In the genomic region with DNA sequence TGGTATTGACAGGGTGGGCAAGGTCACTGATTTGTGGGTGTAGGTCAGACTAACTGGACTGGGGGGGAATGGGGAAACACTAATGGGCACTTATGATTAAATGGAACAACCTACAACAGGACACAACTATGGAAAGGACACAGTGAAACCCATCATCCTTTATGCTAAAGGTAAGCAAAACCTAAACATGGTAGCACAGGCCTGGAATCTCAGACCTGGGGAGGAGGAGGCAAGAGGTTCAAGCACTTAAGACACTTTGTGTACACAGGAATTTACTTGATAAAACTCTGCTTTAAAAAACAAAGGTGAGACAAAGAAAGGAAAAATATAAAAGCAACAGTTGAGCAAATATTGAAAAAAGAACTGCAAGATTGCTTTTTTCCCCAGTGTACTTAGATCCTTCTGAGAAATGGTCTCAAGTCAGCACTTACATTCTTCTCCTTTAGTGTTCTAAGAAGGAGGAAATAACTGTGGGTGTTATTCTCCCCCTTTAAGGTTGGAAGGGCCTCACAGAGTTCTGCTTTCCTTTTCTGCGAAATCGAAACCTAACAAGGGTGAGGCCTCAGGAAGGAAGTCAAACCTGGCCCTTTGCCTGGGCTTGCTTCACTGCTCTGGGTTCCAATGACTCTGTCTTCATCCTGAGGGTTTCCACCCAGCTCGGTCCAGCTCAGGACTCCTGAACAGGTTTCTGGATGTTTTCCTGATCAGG, we compare ENCODE assay signal across 9 mouse cellular contexts. TPM values are rescaled to one million over a fixed set of nuclear protein-coding genes. Genes with fewer than 3 reads are reported as not detected.
DNase-seq lines count a peak whose midpoint lies in the region; ATAC-seq and TF ChIP-seq lines count a peak whose summit lies in the region.
"Had no signal": no experiment of that assay in that cellular context is flagged by ENCODE, and none has a peak within 500 bp of the region (broad histone marks: within the 10 kb centered on the region; RNA-seq: fewer than 3 reads in every experiment).

No protein-coding gene starts in this region.

- 0 out of 2 replicates have a peak, but pooled peaks have one; percentile 37 for ATAC-seq in embryonic facial prominence, embryonic 14.5 days (ENCODE audit: low read depth)
- ATAC-seq in embryonic facial prominence, embryonic 15.5 days (ENCODE audit: insufficient number of reproducible peaks, low FRiP score, low TSS enrichment, low read depth) = no peak
- ATAC-seq in hematopoietic stem cell, adult 5-6 weeks (replicated peaks in 1 of 2; ENCODE audit: insufficient read depth in 1 of 2, low FRiP score in 2 of 2, low TSS enrichment in 1 of 2, low read depth in 1 of 2, poor library complexity in 2 of 2, severe bottlenecking in 2 of 2) = peak; percentile 99 to 100
- peak; percentile 34; the same call in 1 of the 2 replicates for ATAC-seq in liver, embryonic 13.5 days (ENCODE audit: low read depth)
- no peak for ATAC-seq in midbrain, postnatal 0 days (ENCODE audit: low FRiP score)

- H3K27ac ChIP-seq in embryonic facial prominence, embryonic 14.5 days (replicated peaks; ENCODE audit: low read depth, low read length) = peak overlapping the region; percentile 28
- no peak overlapping the region for H3K27ac ChIP-seq in embryonic facial prominence, embryonic 10.5 days (replicated peaks)
- H3K27ac ChIP-seq in embryonic facial prominence, embryonic 15.5 days (replicated peaks) = peak overlapping the region; percentile 51; the same call in 1 of the 2 replicates
- peak overlapping the region; percentile 39 for H3K27ac ChIP-seq in liver, embryonic 13.5 days
- no peak overlapping the region for H3K27ac ChIP-seq in midbrain, postnatal 0 days (ENCODE audit: low read depth, low read length)

- no peaks in the 10 kb centered on the region for H3K4me1 ChIP-seq in embryonic facial prominence, embryonic 14.5 days (ENCODE audit: control insufficient read depth, insufficient read depth, low read length)
- H3K4me1 ChIP-seq in embryonic facial prominence, embryonic 10.5 days = no peaks in the 10 kb centered on the region
- no peaks in the 10 kb centered on the region for H3K4me1 ChIP-seq in embryonic facial prominence, embryonic 15.5 days
- peaks cover 18% of the 10 kb centered on the region for H3K4me1 ChIP-seq in liver, embryonic 13.5 days (replicated peaks)
- no peaks in the 10 kb centered on the region for H3K4me1 ChIP-seq in midbrain, postnatal 0 days (ENCODE audit: insufficient read depth, low read length)

- no peaks in the 10 kb centered on the region for H3K36me3 ChIP-seq in embryonic facial prominence, embryonic 14.5 days (ENCODE audit: control insufficient read depth, insufficient read depth, low read length)
- no peaks in the 10 kb centered on the region for H3K36me3 ChIP-seq in embryonic facial prominence, embryonic 10.5 days (replicated peaks)
- H3K36me3 ChIP-seq in embryonic facial prominence, embryonic 15.5 days = no peaks in the 10 kb centered on the region
- H3K36me3 ChIP-seq in liver, embryonic 13.5 days = no peaks in the 10 kb centered on the region
- H3K36me3 ChIP-seq in midbrain, postnatal 0 days (ENCODE audit: insufficient read depth, low read length) = no peaks in the 10 kb centered on the region

- no peak for TF ChIP-seq CTCF in midbrain, postnatal 0 days (IDR thresholded peaks at IDR 0.05)

- no peak overlapping the region for H3K4me3 ChIP-seq in embryonic facial prominence, embryonic 14.5 days (ENCODE audit: low read depth, low read length)
- H3K4me3 ChIP-seq in embryonic facial prominence, embryonic 10.5 days = no peak overlapping the region
- H3K4me3 ChIP-seq in embryonic facial prominence, embryonic 15.5 days (replicated peaks) = no peak overlapping the region
- H3K4me3 ChIP-seq in liver, embryonic 13.5 days (replicated peaks) = no peak overlapping the region
- no peak overlapping the region for H3K4me3 ChIP-seq in midbrain, postnatal 0 days (ENCODE audit: low read depth, low read length)

- no peak overlapping the region for H3K4me2 ChIP-seq in embryonic facial prominence, embryonic 14.5 days (ENCODE audit: low read depth, low read length)
- no peak overlapping the region for H3K4me2 ChIP-seq in embryonic facial prominence, embryonic 15.5 days (replicated peaks)
- H3K4me2 ChIP-seq in liver, embryonic 13.5 days = no peak overlapping the region
- H3K4me2 ChIP-seq in midbrain, postnatal 0 days (ENCODE audit: low read depth, low read length, poor library complexity, severe bottlenecking) = no peak overlapping the region

- no peaks in the 10 kb centered on the region for H3K9me3 ChIP-seq in embryonic facial prominence, embryonic 14.5 days (ENCODE audit: control insufficient read depth, low read length)
- no peaks in the 10 kb centered on the region for H3K9me3 ChIP-seq in embryonic facial prominence, embryonic 10.5 days
- no peaks in the 10 kb centered on the region for H3K9me3 ChIP-seq in embryonic facial prominence, embryonic 15.5 days (replicated peaks)
- H3K9me3 ChIP-seq in liver, embryonic 13.5 days (replicated peaks) = no peaks in the 10 kb centered on the region
- no peaks in the 10 kb centered on the region for H3K9me3 ChIP-seq in midbrain, postnatal 0 days (ENCODE audit: low read length)

- 50% methylated on average over 3 of the region's 3 CpGs for WGBS in embryonic facial prominence, embryonic 14.5 days
- WGBS in embryonic facial prominence, embryonic 10.5 days = 79% methylated on average over 3 of the region's 3 CpGs
- WGBS in embryonic facial prominence, embryonic 15.5 days = 51% methylated on average over 3 of the region's 3 CpGs
- WGBS in liver, embryonic 13.5 days (ENCODE audit: insufficient replicate concordance) = 19% methylated on average over 3 of the region's 3 CpGs
- WGBS in midbrain, postnatal 0 days = 73% methylated on average over 3 of the region's 3 CpGs

- no peaks in the 10 kb centered on the region for H3K27me3 ChIP-seq in embryonic facial prominence, embryonic 14.5 days (replicated peaks; ENCODE audit: control insufficient read depth, insufficient read depth, low read length)
- H3K27me3 ChIP-seq in embryonic facial prominence, embryonic 10.5 days (replicated peaks; ENCODE audit: low read depth, poor library complexity, severe bottlenecking) = no peaks in the 10 kb centered on the region
- no peaks in the 10 kb centered on the region for H3K27me3 ChIP-seq in embryonic facial prominence, embryonic 15.5 days
- H3K27me3 ChIP-seq in liver, embryonic 13.5 days = no peaks in the 10 kb centered on the region
- H3K27me3 ChIP-seq in midbrain, postnatal 0 days (ENCODE audit: insufficient read depth, low read length) = no peaks in the 10 kb centered on the region

- no peak overlapping the region for H3K9ac ChIP-seq in embryonic facial prominence, embryonic 14.5 days (ENCODE audit: low read depth, low read length)
- no peak overlapping the region for H3K9ac ChIP-seq in embryonic facial prominence, embryonic 15.5 days
- no peak overlapping the region for H3K9ac ChIP-seq in liver, embryonic 13.5 days
- H3K9ac ChIP-seq in midbrain, postnatal 0 days (replicated peaks; ENCODE audit: low read length, poor library complexity, severe bottlenecking) = no peak overlapping the region

- peak; percentile 86 for DNase-seq in embryonic facial prominence, embryonic 14.5 days (ENCODE audit: low spot score)
- no peak for DNase-seq in embryonic facial prominence, embryonic 10.5 days (ENCODE audit: low spot score)
- DNase-seq in liver, embryonic 13.5 days = no peak
- DNase-seq in ovary, postnatal 14 days (ENCODE audit: low spot score) = peak; percentile 48
- no peak for DNase-seq in midbrain, postnatal 0 days (ENCODE audit: low spot score)
- DNase-seq in left cerebral cortex, adult 11 months (ENCODE audit: low spot score) = no peak

RNA-seq across cellular contexts. Expression of a gene that starts 13.0 kb away (rescaled TPM):
- 7.1 and 9.6 TPM in 2 replicates for polyA plus RNA-seq in embryonic facial prominence, embryonic 14.5 days (2014; fragmentation: Nextera tagmentation; extraction: Ambion mirVana)
- 0.64 and 0.97 TPM in 2 replicates for polyA plus RNA-seq in embryonic facial prominence, embryonic 10.5 days (2016; fragmentation: Nextera tagmentation; extraction: Ambion mirVana)
- 6.5 and 8.5 TPM in 2 replicates for polyA plus RNA-seq in embryonic facial prominence, embryonic 15.5 days (2015; fragmentation: Nextera tagmentation; extraction: Ambion mirVana)
- 37.2 and 65.0 TPM in 2 replicates for total RNA-seq in hematopoietic stem cell, adult 5-6 weeks (2017)
- 4.9 and 5.0 TPM in 2 replicates for polyA plus RNA-seq in liver, embryonic 13.5 days (2015; fragmentation: Nextera tagmentation; extraction: Ambion mirVana)
- 1.7 and 1.9 TPM in 2 replicates for total RNA-seq in midbrain, postnatal 0 days (2014; rRNA removed)
- 1.4 and 1.8 TPM in 2 replicates for polyA plus RNA-seq in midbrain, postnatal 0 days (2015; fragmentation: Nextera tagmentation; extraction: Ambion mirVana)

RNA-seq across cellular contexts. Expression of a gene that starts 38.8 kb away (rescaled TPM):
- 0.29 and 0.50 TPM in 2 replicates for polyA plus RNA-seq in embryonic facial prominence, embryonic 14.5 days (2014; fragmentation: Nextera tagmentation; extraction: Ambion mirVana)
- polyA plus RNA-seq in embryonic facial prominence, embryonic 10.5 days (2016; fragmentation: Nextera tagmentation; extraction: Ambion mirVana) = not detected in 2 replicates
- 0.61 and 0.83 TPM in 2 replicates for polyA plus RNA-seq in embryonic facial prominence, embryonic 15.5 days (2015; fragmentation: Nextera tagmentation; extraction: Ambion mirVana)
- total RNA-seq in hematopoietic stem cell, adult 5-6 weeks (2017) = 13.5 and 24.0 TPM in 2 replicates
- polyA plus RNA-seq in liver, embryonic 13.5 days (2015; fragmentation: Nextera tagmentation; extraction: Ambion mirVana) = 0.10 and 0.28 TPM in 2 replicates
- not detected in 2 replicates for total RNA-seq in midbrain, postnatal 0 days (2014; rRNA removed)
- polyA plus RNA-seq in midbrain, postnatal 0 days (2015; fragmentation: Nextera tagmentation; extraction: Ambion mirVana) = 0.11 TPM in 1 of 2 replicates, not detected in the other
- polyA plus RNA-seq: C2C12 had no signal

RNA-seq across cellular contexts. Expression of a gene that starts 57.3 kb away (rescaled TPM):
- polyA plus RNA-seq in embryonic facial prominence, embryonic 14.5 days (2014; fragmentation: Nextera tagmentation; extraction: Ambion mirVana) = 1.0 and 1.4 TPM in 2 replicates
- 0.11 and 0.14 TPM in 2 replicates for polyA plus RNA-seq in embryonic facial prominence, embryonic 10.5 days (2016; fragmentation: Nextera tagmentation; extraction: Ambion mirVana)
- 0.76 and 1.0 TPM in 2 replicates for polyA plus RNA-seq in embryonic facial prominence, embryonic 15.5 days (2015; fragmentation: Nextera tagmentation; extraction: Ambion mirVana)
- 44.3 and 56.4 TPM in 2 replicates for total RNA-seq in hematopoietic stem cell, adult 5-6 weeks (2017)
- 0.37 and 0.66 TPM in 2 replicates for polyA plus RNA-seq in liver, embryonic 13.5 days (2015; fragmentation: Nextera tagmentation; extraction: Ambion mirVana)
- 0.16 and 0.52 TPM in 2 replicates for total RNA-seq in midbrain, postnatal 0 days (2014; rRNA removed)
- 0.12 and 0.15 TPM in 2 replicates for polyA plus RNA-seq in midbrain, postnatal 0 days (2015; fragmentation: Nextera tagmentation; extraction: Ambion mirVana)
- polyA plus RNA-seq: C2C12 had no signal

Comparison
In these comparisons a context has a peak if more than half of its experiments do, and no peak if none do; other contexts are left out.
1. ATAC-seq: peak in embryonic facial prominence, embryonic 14.5 days (single experiment), hematopoietic stem cell, adult 5-6 weeks (2 of 2) and liver, embryonic 13.5 days (single experiment); none in embryonic facial prominence, embryonic 15.5 days (single experiment) and midbrain, postnatal 0 days (single experiment).
2. DNase-seq: peak in embryonic facial prominence, embryonic 14.5 days (single experiment) and ovary, postnatal 14 days (single experiment); none in embryonic facial prominence, embryonic 10.5 days (single experiment), liver, embryonic 13.5 days (single experiment), midbrain, postnatal 0 days (single experiment) and left cerebral cortex, adult 11 months (single experiment).
3. H3K27ac ChIP-seq: peak in embryonic facial prominence, embryonic 14.5 days (single experiment), embryonic facial prominence, embryonic 15.5 days (single experiment) and liver, embryonic 13.5 days (single experiment); none in embryonic facial prominence, embryonic 10.5 days (single experiment) and midbrain, postnatal 0 days (single experiment).